In the genomic region with DNA sequence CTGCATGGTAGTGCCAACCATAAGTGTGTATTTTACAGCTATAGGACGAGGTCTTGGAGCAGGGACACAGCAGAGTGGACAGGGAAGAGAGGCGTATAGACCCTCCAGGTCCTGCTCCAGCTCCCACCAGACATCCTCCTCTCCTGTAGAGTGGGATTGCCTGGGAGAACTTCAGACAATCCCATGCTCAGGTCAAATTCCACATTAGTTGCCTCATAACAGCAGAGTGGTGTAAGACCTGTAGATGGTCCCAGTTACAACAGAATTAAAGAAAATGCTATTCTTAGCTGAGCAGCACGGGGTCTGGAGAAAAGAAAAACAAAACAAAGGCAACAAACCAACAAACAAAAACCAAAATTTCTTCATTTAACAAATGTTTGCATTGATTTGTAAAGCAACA, we compare ENCODE assay signal across 12 mouse cellular contexts. TPM values are rescaled to one million over a fixed set of nuclear protein-coding genes. Genes with fewer than 3 reads are reported as not detected.
DNase-seq lines count a peak whose midpoint lies in the region; ATAC-seq and TF ChIP-seq lines count a peak whose summit lies in the region.
"Had no signal": no experiment of that assay in that cellular context is flagged by ENCODE, and none has a peak within 500 bp of the region (broad histone marks: within the 10 kb centered on the region; RNA-seq: fewer than 3 reads in every experiment).

No protein-coding gene starts in this region.

- H3K4me3 ChIP-seq in kidney, embryonic 16.5 days (ENCODE audit: low read length) = no peak overlapping the region
- no peak overlapping the region for H3K4me3 ChIP-seq in hindbrain, embryonic 12.5 days
- peak overlapping the region; percentile 60 for H3K4me3 ChIP-seq in intestine, embryonic 15.5 days (replicated peaks)
- H3K4me3 ChIP-seq in neural tube, embryonic 13.5 days = no peak overlapping the region
- no peak overlapping the region for H3K4me3 ChIP-seq in gastrocnemius, adult 2 months

- H3K9ac ChIP-seq in kidney, embryonic 16.5 days (replicated peaks; ENCODE audit: low read length) = no peak overlapping the region
- H3K9ac ChIP-seq in hindbrain, embryonic 12.5 days = no peak overlapping the region
- H3K9ac ChIP-seq in intestine, embryonic 15.5 days = no peak overlapping the region
- H3K9ac ChIP-seq in neural tube, embryonic 13.5 days = no peak overlapping the region; the same call in 1 of the 2 replicates

- H3K36me3 ChIP-seq in kidney, embryonic 16.5 days (ENCODE audit: insufficient read depth, low read length) = no peaks in the 10 kb centered on the region
- no peaks in the 10 kb centered on the region for H3K36me3 ChIP-seq in hindbrain, embryonic 12.5 days
- H3K36me3 ChIP-seq in intestine, embryonic 15.5 days = no peaks in the 10 kb centered on the region
- H3K36me3 ChIP-seq in neural tube, embryonic 13.5 days = no peaks in the 10 kb centered on the region

- no peak overlapping the region for H3K27ac ChIP-seq in kidney, embryonic 16.5 days (ENCODE audit: low read length)
- no peak overlapping the region for H3K27ac ChIP-seq in hindbrain, embryonic 12.5 days
- H3K27ac ChIP-seq in intestine, embryonic 15.5 days = no peak overlapping the region
- no peak overlapping the region for H3K27ac ChIP-seq in neural tube, embryonic 13.5 days (replicated peaks)
- H3K27ac ChIP-seq in gastrocnemius, adult 2 months = no peak overlapping the region

- TF ChIP-seq CTCF in gastrocnemius, adult 2 months (IDR thresholded peaks at IDR 0.05) = no peak

- DNase-seq in kidney, postnatal 36 days = no peak
- no peak for DNase-seq in gastrocnemius, adult 2 months
- DNase-seq in left cerebral cortex, postnatal 14 days (ENCODE audit: low spot score in 2 of 2) = no peak
- DNase-seq: adrenal gland, postnatal 25 days; cerebellum, postnatal 14 days; right cerebral cortex, postnatal 25 days; thymus, postnatal 25 days had no signal

- intact Hi-C loops in gastrocnemius, adult 2 months (cut with DNase I) = loop anchor here (5.0 kb wide), 1 partner anchor 35 kb away; no protein-coding TSS in a partner anchor
- intact Hi-C loops in left cerebral cortex, postnatal 14 days (cut with DNase I) = no loop called here

- no peak for ATAC-seq in kidney, embryonic 16.5 days (ENCODE audit: low FRiP score, low TSS enrichment)
- no peak for ATAC-seq in hindbrain, embryonic 12.5 days (ENCODE audit: low FRiP score)
- 0 out of 2 replicates have a peak, but pooled peaks have one; percentile 14 for ATAC-seq in intestine, embryonic 15.5 days
- ATAC-seq in neural tube, embryonic 13.5 days (ENCODE audit: low read depth) = no peak

- 80% methylated on average over 3 of the region's 3 CpGs for WGBS in kidney, embryonic 16.5 days
- WGBS in hindbrain, embryonic 12.5 days = 71% methylated on average over 3 of the region's 3 CpGs
- 73% methylated on average over 3 of the region's 3 CpGs for WGBS in intestine, embryonic 15.5 days
- 82% methylated on average over 3 of the region's 3 CpGs for WGBS in neural tube, embryonic 13.5 days

- peak overlapping the region; percentile 69; the same call in 1 of the 2 replicates for H3K4me2 ChIP-seq in kidney, embryonic 16.5 days (replicated peaks; ENCODE audit: low read depth, low read length)
- H3K4me2 ChIP-seq in hindbrain, embryonic 12.5 days (replicated peaks) = 0 out of 2 replicates have a peak overlapping the region, but pooled peaks have one; percentile 73
- H3K4me2 ChIP-seq in intestine, embryonic 15.5 days (replicated peaks) = peak overlapping the region; percentile 74
- H3K4me2 ChIP-seq in neural tube, embryonic 13.5 days = peak overlapping the region; percentile 70

- H3K27me3 ChIP-seq in kidney, embryonic 16.5 days (ENCODE audit: insufficient read depth, low read length) = no peaks in the 10 kb centered on the region
- no peaks in the 10 kb centered on the region for H3K27me3 ChIP-seq in hindbrain, embryonic 12.5 days
- no peaks in the 10 kb centered on the region for H3K27me3 ChIP-seq in intestine, embryonic 15.5 days (replicated peaks)
- no peaks in the 10 kb centered on the region for H3K27me3 ChIP-seq in neural tube, embryonic 13.5 days

- no peaks in the 10 kb centered on the region for H3K9me3 ChIP-seq in kidney, embryonic 16.5 days (ENCODE audit: low read length)
- H3K9me3 ChIP-seq in hindbrain, embryonic 12.5 days (replicated peaks) = no peaks in the 10 kb centered on the region
- no peaks in the 10 kb centered on the region for H3K9me3 ChIP-seq in intestine, embryonic 15.5 days
- H3K9me3 ChIP-seq in neural tube, embryonic 13.5 days = no peaks in the 10 kb centered on the region
- H3K9me3 ChIP-seq: G1E had no signal

- H3K4me1 ChIP-seq in kidney, embryonic 16.5 days (ENCODE audit: insufficient read depth, low read length) = peaks cover 25% of the 10 kb centered on the region
- peaks cover 29% of the 10 kb centered on the region for H3K4me1 ChIP-seq in hindbrain, embryonic 12.5 days
- peaks cover 22% of the 10 kb centered on the region; the same call in 1 of the 2 replicates for H3K4me1 ChIP-seq in intestine, embryonic 15.5 days (replicated peaks)
- peaks cover 36% of the 10 kb centered on the region for H3K4me1 ChIP-seq in neural tube, embryonic 13.5 days (replicated peaks)

RNA-seq across cellular contexts. Expression of a gene that starts 2.3 kb away (rescaled TPM):
- polyA plus RNA-seq in kidney, embryonic 16.5 days (2015; fragmentation: Nextera tagmentation; extraction: Ambion mirVana) = 40.7 and 44.7 TPM in 2 replicates
- polyA plus RNA-seq in hindbrain, embryonic 12.5 days (2016; fragmentation: Nextera tagmentation; extraction: Ambion mirVana) = 35.2 and 36.5 TPM in 2 replicates
- polyA plus RNA-seq in intestine, embryonic 15.5 days (2015; fragmentation: Nextera tagmentation; extraction: Ambion mirVana) = 158 and 160 TPM in 2 replicates
- 49.3 and 55.2 TPM in 2 replicates for polyA plus RNA-seq in neural tube, embryonic 13.5 days (2015; fragmentation: Nextera tagmentation; extraction: Ambion mirVana)
- 10 to 100 TPM; 23.1 to 36.3 TPM for total RNA-seq in gastrocnemius, adult 2 months (2021)
- 10 to 100 TPM; 64.5 to 64.8 TPM for total RNA-seq in left cerebral cortex, postnatal 14 days (2021)
